Mouse (Mus musculus): Measurements from ENCODE around the gene Gdpd5. TPM values are rescaled to one million over a fixed set of nuclear protein-coding genes. Genes with fewer than 3 reads are reported as not detected.

Gdpd5 gene
- total and polyA plus RNA-seq, 3 experiments = 0.15 to 0.26 TPM; not detected in 1

- no peaks in the 10 kb centered on the region for H3K79me2 ChIP-seq (ENCODE audit: control insufficient read depth, insufficient read depth, low read length, poor library complexity)
- no peak for DNase-seq (ENCODE audit: low read depth, low spot score)
- H3K4me3 ChIP-seq (ENCODE audit: control insufficient read depth in 1 of 2, insufficient read depth in 1 of 2, low read depth in 2 of 2, low read length in 2 of 2) = no peak overlapping the region
- H3K27ac ChIP-seq (ENCODE audit: control insufficient read depth, low read depth, low read length) = no peak overlapping the region
- no peaks in the 10 kb centered on the region for H3K9me3 ChIP-seq (replicated peaks; ENCODE audit: insufficient read depth, low read length)
- H3K36me3 ChIP-seq (ENCODE audit: control insufficient read depth in 1 of 2, insufficient read depth in 2 of 2, low read length in 2 of 2) = no peaks in the 10 kb centered on the region; a peak in 1 of 4 replicates
- TF ChIP-seq NRF1 (IDR thresholded peaks at IDR 0.05; ENCODE audit: insufficient read depth, low read depth, low read length, poor library complexity, severe bottlenecking) = no peak
- TF ChIP-seq MEF2A (IDR thresholded peaks at IDR 0.05; ENCODE audit: extremely low read depth, insufficient replicate concordance, low read depth, low read length, poor library complexity, severe bottlenecking) = no peak
- no peak for TF ChIP-seq USF1 (IDR thresholded peaks at IDR 0.05; ENCODE audit: low read depth, low read length)
- no peak for TF ChIP-seq EP300 (IDR thresholded peaks at IDR 0.05; ENCODE audit: low read depth in 1 of 2, low read length in 2 of 2)
- TF ChIP-seq MAZ (IDR thresholded peaks at IDR 0.05; ENCODE audit: low read depth, low read length) = no peak
- no peak for TF ChIP-seq RCOR1 (IDR thresholded peaks at IDR 0.05; ENCODE audit: low read depth, low read length)
- no peak for TF ChIP-seq ZNF384 (IDR thresholded peaks at IDR 0.05; ENCODE audit: low read depth, low read length)
- TF ChIP-seq BHLHE40 (IDR thresholded peaks at IDR 0.05; ENCODE audit: borderline replicate concordance, low read depth, low read length) = no peak
- TF ChIP-seq E2F4 (IDR thresholded peaks at IDR 0.05; ENCODE audit: borderline replicate concordance, low read depth, low read length) = no peak
- no peak for TF ChIP-seq MYC (IDR thresholded peaks at IDR 0.05; ENCODE audit: low read depth, low read length)
- no peak for TF ChIP-seq GABPA (IDR thresholded peaks at IDR 0.05; ENCODE audit: low read depth, low read length)
- no peak for TF ChIP-seq SMC3 (IDR thresholded peaks at IDR 0.05; ENCODE audit: low read depth, low read length)
- TF ChIP-seq MXI1 (IDR thresholded peaks at IDR 0.05; ENCODE audit: low read depth, low read length) = no peak
- TF ChIP-seq CTCF (IDR thresholded peaks at IDR 0.05 in 2 of 3, conservative IDR thresholded peaks at IDR 0.05 in 1 of 3; ENCODE audit: control insufficient read depth in 1 of 3, insufficient read depth in 1 of 3, low read depth in 2 of 3, low read length in 3 of 3, poor library complexity in 1 of 3, severe bottlenecking in 1 of 3) = no peak
- no peak for TF ChIP-seq UBTF (IDR thresholded peaks at IDR 0.05; ENCODE audit: borderline replicate concordance, insufficient read depth, low read depth, low read length)
- no peak for TF ChIP-seq HCFC1 (IDR thresholded peaks at IDR 0.05; ENCODE audit: low read depth, low read length)
- no peak overlapping the region for H3K9ac ChIP-seq (ENCODE audit: control insufficient read depth, low read depth, low read length, poor library complexity, severe bottlenecking)
- H3K27me3 ChIP-seq (ENCODE audit: control insufficient read depth in 1 of 2, insufficient read depth in 2 of 2, low read length in 2 of 2) = peaks cover 0 to 2% of the 10 kb centered on the region in 2 experiments; a peak in 2 of 4 replicates
- peaks cover 0 to 7% of the 10 kb centered on the region in 2 experiments; a peak in 1 of 4 replicates for H3K4me1 ChIP-seq (ENCODE audit: control insufficient read depth in 1 of 2, insufficient read depth in 2 of 2, low read length in 2 of 2)
These were observed 4.8 kb downstream of the Gdpd5 start for GRCm38 (mm10) chr7:99386030-99386429.

- H3K79me2 ChIP-seq (ENCODE audit: control insufficient read depth, insufficient read depth, low read length, poor library complexity) = no peaks in the 10 kb centered on the region
- no peak for TF ChIP-seq UBTF (IDR thresholded peaks at IDR 0.05; ENCODE audit: borderline replicate concordance, insufficient read depth, low read depth, low read length)
- no peak for TF ChIP-seq MAX (IDR thresholded peaks at IDR 0.05; ENCODE audit: low read length)
- TF ChIP-seq MYC (IDR thresholded peaks at IDR 0.05; ENCODE audit: low read depth, low read length) = no peak
- TF ChIP-seq CHD2 (IDR thresholded peaks at IDR 0.05; ENCODE audit: low read length) = no peak
- TF ChIP-seq USF2 (IDR thresholded peaks at IDR 0.05; ENCODE audit: borderline replicate concordance in 1 of 2, insufficient read depth in 1 of 2, low read depth in 1 of 2, low read length in 2 of 2) = no peak
- no peak for TF ChIP-seq CTCF (IDR thresholded peaks at IDR 0.05 in 2 of 3, conservative IDR thresholded peaks at IDR 0.05 in 1 of 3; ENCODE audit: control insufficient read depth in 1 of 3, insufficient read depth in 1 of 3, low read depth in 2 of 3, low read length in 3 of 3, poor library complexity in 1 of 3, severe bottlenecking in 1 of 3)
- no peak for TF ChIP-seq USF1 (IDR thresholded peaks at IDR 0.05; ENCODE audit: low read depth, low read length)
- TF ChIP-seq POLR2AphosphoS5 (IDR thresholded peaks at IDR 0.05; ENCODE audit: borderline replicate concordance, low read depth, low read length) = no peak
- TF ChIP-seq MAZ (IDR thresholded peaks at IDR 0.05; ENCODE audit: low read depth, low read length) = no peak
- TF ChIP-seq GATA1 (IDR thresholded peaks at IDR 0.05; ENCODE audit: low read depth, low read length) = no peak
- no peak for TF ChIP-seq KAT2A (conservative IDR thresholded peaks at IDR 0.05; ENCODE audit: low read depth, low read length)
- no peak for TF ChIP-seq ZMIZ1 (IDR thresholded peaks at IDR 0.05; ENCODE audit: low read depth, low read length)
- 0 out of 4 replicates have a peak, but pooled peaks cover 0 to 4% of the 10 kb centered on the region in 2 experiments for H3K4me1 ChIP-seq (ENCODE audit: control insufficient read depth in 1 of 2, insufficient read depth in 2 of 2, low read length in 2 of 2)
- no peak overlapping the region for H3K9ac ChIP-seq (ENCODE audit: control insufficient read depth, low read depth, low read length, poor library complexity, severe bottlenecking)
- H3K9me3 ChIP-seq (replicated peaks; ENCODE audit: insufficient read depth, low read length) = no peaks in the 10 kb centered on the region
- no peaks in the 10 kb centered on the region; a peak in 1 of 4 replicates for H3K36me3 ChIP-seq (ENCODE audit: control insufficient read depth in 1 of 2, insufficient read depth in 2 of 2, low read length in 2 of 2)
- H3K27me3 ChIP-seq (ENCODE audit: control insufficient read depth in 1 of 2, insufficient read depth in 2 of 2, low read length in 2 of 2) = peaks cover 0 to 2% of the 10 kb centered on the region in 2 experiments; a peak in 2 of 4 replicates
- no peak for DNase-seq (ENCODE audit: low read depth, low spot score)
- no peak overlapping the region for H3K27ac ChIP-seq (ENCODE audit: control insufficient read depth, low read depth, low read length)
- H3K4me3 ChIP-seq (ENCODE audit: control insufficient read depth in 1 of 2, insufficient read depth in 1 of 2, low read depth in 2 of 2, low read length in 2 of 2) = no peak overlapping the region
These were observed 5.6 kb downstream of the Gdpd5 start for GRCm38 (mm10) chr7:99386811-99387210.
